Mouse (Mus musculus) hindbrain, embryonic 11.5 days (tissue): Measurements from ENCODE around the gene N4bp2. TPM values are rescaled to one million over a fixed set of nuclear protein-coding genes. Genes with fewer than 3 reads are reported as not detected.
"Not testable (repeated sequence)": the region's sequence is repeated elsewhere in the genome, so short reads cannot be mapped to it uniquely, and the experiment has no call there.

ENCODE experiments used
- ATAC-seq: fragments of 200-750 bp; cut with Nextera tagmentation; 2 replicates; pipeline ENCODE4 v1.8.0; 2017; ENCODE audit warnings: mild to moderate bottlenecking, moderate TSS enrichment, moderate library complexity; ENCODE audit not compliant: low FRiP score
- DNase-seq: peaks from one replicate; pipeline ENCODE4 v3.0.0-alpha.2; 2015; ENCODE audit warnings: low spot score
- H3K27ac ChIP-seq: fragments of 300-500 bp; sonication (generic); 2 replicates; pipeline ENCODE4 v1.5.1; 2014; ENCODE audit warnings: mild to moderate bottlenecking, low read depth, low read length
- H3K27me3 ChIP-seq: fragments of 300-500 bp; sonication (generic); 2 replicates; pipeline ENCODE4 v1.6.1; 2014; ENCODE audit warnings: mild to moderate bottlenecking, low read length, moderate library complexity, mixed read lengths; ENCODE audit not compliant: control insufficient read depth, insufficient read depth
- H3K36me3 ChIP-seq: fragments of 300-500 bp; sonication (generic); 2 replicates; pipeline ENCODE4 v1.6.1; 2014; ENCODE audit warnings: mild to moderate bottlenecking, low read length, moderate library complexity, mixed read lengths; ENCODE audit not compliant: control insufficient read depth, insufficient read depth
- H3K4me1 ChIP-seq: fragments of 300-500 bp; sonication (generic); replicated peaks from 2 replicates; pipeline ENCODE4 v1.6.1; 2014; ENCODE audit warnings: low read length, mixed read lengths; ENCODE audit not compliant: control insufficient read depth, insufficient read depth
- H3K4me2 ChIP-seq: fragments of 300-500 bp; sonication (generic); replicated peaks from 2 replicates; pipeline ENCODE4 v1.6.1; 2014; ENCODE audit warnings: mild to moderate bottlenecking, low read depth, low read length
- H3K4me3 ChIP-seq: fragments of 300-500 bp; sonication (generic); 2 replicates; pipeline ENCODE4 v1.5.1; 2014; ENCODE audit warnings: low read depth, low read length
- H3K9ac ChIP-seq: fragments of 300-500 bp; sonication (generic); 2 replicates; pipeline ENCODE4 v1.6.1; 2014; ENCODE audit warnings: low read depth, low read length
- H3K9me3 ChIP-seq: fragments of 300-500 bp; sonication (generic); 2 replicates; pipeline ENCODE4 v1.6.1; 2016; ENCODE audit warnings: low read length; ENCODE audit not compliant: control insufficient read depth
- WGBS: fragments of 180-500 bp; shearing (Covaris S2); extraction: QIAGEN DNeasy Blood & Tissue Kit; methylation state at CpG from one replicate; pipeline ENCODE4 v1.1.7; 2014; 5-methylcytosine and 5-hydroxymethylcytosine counted together
- polyA plus RNA-seq: library from polyadenylated mRNA; unstranded; fragments of >200 nt; fragmentation: Nextera tagmentation; extraction: Ambion mirVana; gene quantifications from 2 replicates; pipeline ENCODE4 v1.2.1, GENCODE M21; 2014

The N4bp2 gene
- polyA plus RNA-seq, 1 experiment from 2014 or later = 55.7 TPM

DNA sequence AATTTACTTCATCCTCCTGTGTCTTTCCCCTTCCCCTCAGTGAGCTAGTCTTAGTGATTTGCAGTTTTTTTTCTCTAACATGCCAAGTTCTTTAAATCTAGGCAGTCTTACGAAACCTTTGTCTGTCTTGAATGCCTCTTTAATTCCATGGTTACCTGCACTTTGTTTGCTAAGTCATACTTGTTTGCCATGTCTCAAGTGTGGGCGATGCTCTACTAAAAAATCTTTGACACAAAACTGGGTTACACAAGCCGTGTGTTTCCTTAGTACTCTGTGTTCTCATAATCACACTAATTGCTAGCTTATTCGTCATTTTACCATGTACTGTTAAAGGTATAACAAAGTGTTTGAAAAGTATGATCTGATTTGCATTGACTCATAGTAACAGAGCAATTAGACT lies 7.2 kb downstream of the N4bp2 start:
- 89% methylated on average over 4 of the region's 4 CpGs for WGBS
- Histone ChIP-seq H3K9me3 (no peaks in the 10 kb centered on the region), H3K4me3 (no peak overlapping the region)

GRCm38 (mm10) chr5:65773957-65774356 lies 10.6 kb downstream of the N4bp2 start:
- not testable (repeated sequence) for H3K4me2 ChIP-seq, ATAC-seq
- whole genome bisulfite sequencing = 94% methylated on average over 3 of the region's 3 CpGs

More for the DNA sequence above, 7.2 kb downstream of the N4bp2 start:
- Histone ChIP-seq H3K27me3 (no peaks in the 10 kb centered on the region), H3K9ac (no peak overlapping the region), H3K27ac (no peak overlapping the region), H3K4me1 (no peaks in the 10 kb centered on the region), H3K36me3 (no peaks in the 10 kb centered on the region), H3K4me2 (no peak overlapping the region)
- no peak for DNase-seq
- no peak for ATAC-seq

DNA sequence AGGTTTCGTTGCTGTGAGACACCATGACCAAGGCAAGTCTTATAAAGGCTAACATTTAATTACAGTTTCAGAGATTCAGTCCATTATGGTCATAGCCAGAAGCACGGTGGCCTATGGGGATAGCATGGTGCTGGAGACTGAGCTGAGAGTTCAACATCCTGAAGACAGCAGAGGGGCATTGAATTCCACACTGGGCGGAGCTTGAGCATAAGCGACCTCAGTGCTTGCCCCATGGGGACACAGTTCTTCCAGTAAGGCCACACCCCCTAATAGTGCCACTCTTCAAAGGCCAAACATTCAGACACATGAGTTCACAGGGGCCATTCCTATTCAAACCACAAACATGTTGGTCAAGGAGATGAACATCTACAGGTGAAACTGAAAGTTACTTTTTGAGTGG lies 12.8 kb downstream of the N4bp2 start:
- Histone ChIP-seq H3K4me3 (no peak overlapping the region), H3K27ac (no peak overlapping the region), H3K36me3 (peaks cover 2% of the 10 kb centered on the region; the same call in 1 of the 2 replicates), H3K4me1 (no peaks in the 10 kb centered on the region), H3K27me3 (no peaks in the 10 kb centered on the region), H3K9me3 (no peaks in the 10 kb centered on the region), H3K4me2 (no peak overlapping the region), H3K9ac (no peak overlapping the region)
- WGBS = 86% methylated on average over 4 of the region's 4 CpGs
- ATAC-seq (no peak), DNase-seq (no peak)

More at GRCm38 (mm10) chr5:65773957-65774356, 10.6 kb downstream of the N4bp2 start:
- H3K9me3 ChIP-seq, H3K27me3 ChIP-seq, DNase-seq, H3K9ac ChIP-seq, H3K4me3 ChIP-seq, H3K27ac ChIP-seq, H3K36me3 ChIP-seq, H3K4me1 ChIP-seq: not testable (repeated sequence)

GRCm38 (mm10) chr5:65776907-65777306 lies 13.6 kb downstream of the N4bp2 start:
- H3K4me1 ChIP-seq = no peaks in the 10 kb centered on the region
- ATAC-seq (no peak), DNase-seq (no peak)
- no peak overlapping the region for H3K4me3 ChIP-seq
- no peaks in the 10 kb centered on the region for H3K27me3 ChIP-seq
- H3K4me2 ChIP-seq = no peak overlapping the region
- H3K9me3 ChIP-seq = no peaks in the 10 kb centered on the region
- 96% methylated on average over 3 of the region's 3 CpGs for WGBS
- no peak overlapping the region for H3K27ac ChIP-seq
- H3K9ac ChIP-seq = no peak overlapping the region
- peaks cover 2% of the 10 kb centered on the region; the same call in 1 of the 2 replicates for H3K36me3 ChIP-seq

DNA sequence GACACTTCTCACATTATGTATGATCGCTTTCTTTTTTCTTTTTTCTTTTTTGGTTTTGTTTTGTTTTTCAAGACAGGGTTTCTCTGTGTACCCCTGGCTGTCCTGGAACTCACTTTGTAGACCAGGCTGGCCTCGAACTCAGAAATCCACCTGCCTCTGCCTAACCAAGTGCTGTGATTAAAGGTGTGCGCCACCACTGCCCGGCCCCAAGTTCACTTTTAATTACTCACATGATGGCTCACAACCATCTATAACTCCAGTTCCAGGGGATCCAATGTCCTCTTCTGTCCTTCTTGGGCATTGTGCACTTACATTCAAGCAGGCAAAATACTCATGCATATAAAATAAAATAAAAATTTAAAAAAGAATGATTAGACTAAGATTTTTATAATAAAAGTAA lies 15.7 kb downstream of the N4bp2 start:
- 96% methylated on average over 4 of the region's 4 CpGs for WGBS
- not testable (repeated sequence) for ATAC-seq, H3K4me2 ChIP-seq, H3K27me3 ChIP-seq, H3K4me3 ChIP-seq, H3K4me1 ChIP-seq, H3K27ac ChIP-seq, H3K9me3 ChIP-seq, H3K36me3 ChIP-seq, DNase-seq, H3K9ac ChIP-seq

- no peaks in the 10 kb centered on the region for H3K9me3 ChIP-seq
- no peak overlapping the region for H3K4me2 ChIP-seq
- no peak for DNase-seq
- peaks cover 4% of the 10 kb centered on the region; the same call in 1 of the 2 replicates for H3K36me3 ChIP-seq
- H3K27ac ChIP-seq = no peak overlapping the region
- H3K4me3 ChIP-seq = no peak overlapping the region
- no peaks in the 10 kb centered on the region for H3K4me1 ChIP-seq
- ATAC-seq = no peak
- WGBS = 58% methylated on average over 3 of the region's 3 CpGs
- H3K9ac ChIP-seq = no peak overlapping the region
- H3K27me3 ChIP-seq = no peaks in the 10 kb centered on the region
Observed at GRCm38 (mm10) chr5:65779401-65780063, 16.2 kb downstream of the N4bp2 start.

DNA sequence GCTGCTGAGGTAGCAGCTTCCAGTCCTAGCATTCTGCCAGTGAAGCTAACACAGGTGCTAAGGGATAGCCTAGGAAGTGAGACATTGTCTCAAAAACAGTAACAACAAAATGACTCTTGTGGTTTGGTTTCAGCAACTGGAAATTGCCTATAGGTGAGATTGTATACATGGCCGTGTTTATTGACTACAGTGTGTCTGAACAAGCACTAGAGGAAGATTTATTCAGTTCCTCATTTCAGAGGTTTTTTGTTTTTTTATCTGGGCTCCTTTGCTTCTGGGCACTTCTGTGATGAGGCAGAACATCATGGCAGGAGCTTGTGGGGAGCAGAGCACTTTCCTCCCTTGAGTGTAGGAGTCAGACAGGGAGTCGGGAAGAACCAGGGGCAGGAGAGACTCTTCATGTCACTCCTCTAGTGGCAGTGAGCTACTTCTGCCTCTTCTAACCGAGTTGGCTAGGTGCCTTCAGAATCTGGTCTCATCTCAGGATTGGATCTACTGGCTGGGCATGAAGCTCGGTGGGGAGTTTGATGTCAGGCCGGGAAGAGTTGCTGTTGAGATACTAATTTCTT lies 17.9 kb downstream of the N4bp2 start:
- no peak overlapping the region for H3K27ac ChIP-seq
- no peak overlapping the region for H3K9ac ChIP-seq
- peaks cover 4% of the 10 kb centered on the region; the same call in 1 of the 2 replicates for H3K36me3 ChIP-seq
- no peaks in the 10 kb centered on the region for H3K27me3 ChIP-seq
- ATAC-seq = no peak
- no peaks in the 10 kb centered on the region for H3K4me1 ChIP-seq
- WGBS = 87% methylated on average over 5 of the region's 5 CpGs
- H3K4me2 ChIP-seq = no peak overlapping the region
- H3K9me3 ChIP-seq = no peaks in the 10 kb centered on the region
- no peak overlapping the region for H3K4me3 ChIP-seq
- no peak for DNase-seq

GRCm38 (mm10) chr5:65781769-65782715 lies 18.7 kb downstream of the N4bp2 start:
- H3K36me3 ChIP-seq = 0 out of 2 replicates have a peak, but pooled peaks cover 2% of the 10 kb centered on the region
- H3K4me3 ChIP-seq = no peak overlapping the region
- no peaks in the 10 kb centered on the region for H3K27me3 ChIP-seq
- no peak overlapping the region for H3K9ac ChIP-seq
- no peak overlapping the region for H3K27ac ChIP-seq
- H3K4me1 ChIP-seq = no peaks in the 10 kb centered on the region
- 90% methylated on average over 13 of the region's 13 CpGs for WGBS
- no peak overlapping the region for H3K4me2 ChIP-seq
- H3K9me3 ChIP-seq = no peaks in the 10 kb centered on the region
- ATAC-seq (no peak), DNase-seq (no peak)
